Mouse (Mus musculus) 3T3-L1 (cell line): Measurements from ENCODE around the gene Rbks.

Source experiments
- DNase-seq: peaks from one replicate; pipeline ENCODE4 v3.0.0-alpha.2; 2015; ENCODE audit warnings: low read depth, low spot score

The Rbks gene

DNA sequence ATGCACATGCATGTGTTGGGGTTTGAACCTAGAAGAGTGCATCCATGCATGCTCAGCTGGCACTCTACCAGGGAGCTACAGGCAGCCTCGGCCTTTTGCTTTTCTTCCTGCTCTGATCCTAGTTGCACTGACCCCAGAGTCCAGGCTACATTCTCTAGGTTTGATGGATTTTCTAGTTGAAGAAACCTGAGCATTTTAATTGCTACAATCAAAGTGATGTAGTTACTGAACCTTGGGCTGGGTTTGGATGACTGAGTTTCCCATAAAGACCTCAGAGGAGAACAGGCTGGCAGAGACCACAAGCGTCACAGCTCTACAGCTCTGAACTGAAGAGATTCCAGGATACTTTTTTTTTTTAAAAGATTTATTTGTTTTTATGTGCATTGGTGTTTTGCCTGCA is 114.2 kb downstream of the Rbks start:
- DNase-seq = no peak

DNA sequence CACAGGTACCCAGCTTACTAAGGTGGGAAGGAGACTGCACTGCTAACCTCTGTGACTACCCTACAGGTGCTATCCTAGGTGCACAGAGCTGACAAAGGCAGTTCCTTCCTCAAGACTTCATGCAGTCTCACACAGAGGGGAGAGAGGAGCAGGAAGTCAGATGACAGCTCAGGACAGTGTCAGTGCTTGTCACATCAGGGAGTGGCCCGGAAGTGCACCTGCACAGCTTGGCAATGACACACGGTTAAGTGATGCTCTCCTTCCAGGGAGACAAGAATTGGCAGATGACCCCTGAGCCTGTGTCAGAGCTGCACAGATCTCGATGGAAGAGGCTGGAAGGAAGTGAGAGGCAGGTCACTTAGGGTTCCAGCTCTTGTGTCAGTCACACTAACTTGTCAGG is 115.5 kb downstream of the Rbks start:
- DNase-seq = no peak

DNA sequence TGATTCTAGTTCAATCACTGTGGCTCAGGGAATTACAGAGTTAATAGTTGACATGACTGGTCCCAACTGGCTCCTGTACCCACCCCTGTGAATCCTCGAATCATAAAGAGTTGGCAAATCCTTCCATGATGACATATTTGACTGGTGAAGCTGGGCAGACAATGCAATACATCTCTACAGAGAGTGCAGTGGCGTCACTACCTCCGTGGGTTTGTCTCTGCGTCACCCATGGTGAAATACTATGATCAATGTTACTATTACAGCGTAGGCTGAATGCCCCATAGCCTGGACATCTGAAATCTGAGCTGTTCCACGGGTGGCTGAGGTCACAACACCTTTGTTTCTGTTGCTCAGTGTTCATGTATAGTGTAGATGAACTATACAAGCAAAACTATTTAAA is 116.2 kb downstream of the Rbks start:
- DNase-seq = no peak

DNA sequence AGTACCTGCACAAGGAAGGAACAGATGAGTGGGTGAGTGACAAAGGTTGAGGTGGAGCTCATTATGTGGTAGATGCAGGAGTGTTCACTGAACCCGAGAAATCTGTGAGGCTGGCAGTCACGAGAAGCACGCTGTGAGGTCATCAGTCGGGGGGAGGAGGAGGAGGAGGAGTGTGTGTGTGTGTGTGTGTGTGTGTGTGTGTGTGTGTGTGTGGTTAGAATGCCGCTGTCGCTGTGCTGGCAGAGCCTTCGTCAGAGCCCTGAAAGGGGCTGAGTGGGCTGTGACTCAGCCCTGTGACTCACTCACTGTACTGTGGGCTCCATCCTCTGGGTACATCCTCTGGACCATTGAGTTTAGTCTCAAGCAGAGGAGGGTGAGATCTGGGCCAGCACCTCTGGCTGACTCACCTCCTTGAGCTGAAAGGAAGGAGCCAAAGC is 120.9 kb downstream of the Rbks start:
- peak; percentile 99 for DNase-seq
